Mouse (Mus musculus) cerebellum, adult 18-20 months (tissue): ENCODE measurements around the gene Lef1.
A peak's percentile ranks its signal among the peaks of the same experiment; 100 is the strongest.

Experiments
- DNase-seq, 2 experiments: peaks; one replicate each; pipeline ENCODE4 v3.0.0; 2021

The Lef1 gene

DNA sequence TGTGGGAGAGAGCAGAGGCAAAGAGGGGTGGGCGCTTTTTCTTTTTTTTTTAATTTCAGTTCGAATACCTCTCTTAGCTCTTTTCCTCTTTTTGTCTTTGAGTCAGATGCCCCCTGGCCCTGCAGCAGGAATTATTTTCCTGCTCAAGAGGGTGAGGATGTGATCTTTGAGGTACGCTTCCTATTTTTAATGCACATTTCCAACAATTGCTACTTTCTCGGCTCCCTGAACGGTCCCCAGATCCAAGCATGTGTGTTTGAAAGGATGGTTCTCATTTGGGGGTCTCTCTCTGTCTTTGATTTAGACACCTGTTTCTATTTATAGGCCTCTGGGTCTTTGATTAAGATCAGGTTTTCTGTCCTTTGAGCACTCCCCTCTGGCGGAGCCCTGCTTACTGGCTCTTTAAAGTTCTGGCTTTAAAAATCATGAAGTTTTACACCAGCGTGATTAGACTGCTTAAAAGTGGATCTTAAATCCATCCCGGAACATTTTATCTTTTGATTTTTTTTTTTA is 86.3 kb downstream of the Lef1 start:
- DNase-seq: no peak

- no peak for DNase-seq
Measured at GRCm38 (mm10) chr3:131198991-131199390, 88.7 kb downstream of the Lef1 start.

DNA sequence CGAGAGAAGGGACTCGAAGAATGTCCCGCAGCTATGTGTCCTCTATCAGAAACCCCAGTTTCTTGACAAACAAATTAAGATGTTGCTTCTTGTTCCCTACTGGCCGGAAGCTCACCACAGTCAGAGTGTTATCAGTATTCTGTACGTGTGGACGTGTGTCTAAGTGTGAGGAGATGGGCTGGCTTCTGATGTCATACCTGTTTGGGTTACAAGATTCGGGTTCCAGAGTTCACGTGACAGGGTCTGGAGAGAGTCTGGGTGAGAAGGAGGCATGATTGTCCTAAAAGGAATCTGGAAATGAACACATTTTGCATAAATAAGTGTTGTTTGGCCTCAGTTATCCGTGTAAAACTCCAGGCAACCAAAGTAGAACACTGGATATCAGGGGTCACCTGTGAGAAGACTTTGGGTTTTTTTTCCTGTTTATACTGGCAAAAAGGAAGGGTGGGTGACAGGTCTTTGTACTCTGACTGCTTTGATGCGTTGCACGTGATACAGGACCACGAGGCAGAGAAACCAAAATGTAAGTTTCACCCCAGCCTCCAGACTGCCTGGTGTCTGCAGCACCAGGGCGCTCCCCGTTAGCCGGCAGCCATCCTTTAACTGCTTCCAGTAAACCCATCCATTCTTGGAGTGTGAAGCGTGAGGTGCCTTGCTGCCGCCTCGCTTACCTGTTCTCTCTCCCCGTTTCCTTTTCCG is 89.5 kb downstream of the Lef1 start:
- DNase-seq: no peak

DNA sequence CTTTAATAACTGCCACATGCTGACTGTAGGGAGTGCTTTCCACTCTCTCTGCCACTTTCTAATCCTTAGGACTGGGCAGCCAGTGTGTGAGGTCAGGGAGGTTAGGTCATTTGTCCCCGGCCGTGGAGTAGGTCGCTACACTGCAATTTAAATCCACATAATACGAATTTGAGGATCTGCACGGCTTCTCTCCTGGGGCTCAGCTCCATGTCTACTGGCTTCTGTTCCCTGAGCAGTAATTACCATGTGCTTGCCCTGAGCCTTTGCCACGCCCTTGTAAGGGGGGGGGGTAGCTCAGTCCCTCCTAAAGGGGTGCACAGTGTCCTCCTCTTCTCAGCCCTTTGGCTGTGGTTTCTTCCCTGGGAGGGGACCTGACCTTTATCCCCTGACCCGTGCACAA is 92.0 kb downstream of the Lef1 start:
- no peak for DNase-seq

DNA sequence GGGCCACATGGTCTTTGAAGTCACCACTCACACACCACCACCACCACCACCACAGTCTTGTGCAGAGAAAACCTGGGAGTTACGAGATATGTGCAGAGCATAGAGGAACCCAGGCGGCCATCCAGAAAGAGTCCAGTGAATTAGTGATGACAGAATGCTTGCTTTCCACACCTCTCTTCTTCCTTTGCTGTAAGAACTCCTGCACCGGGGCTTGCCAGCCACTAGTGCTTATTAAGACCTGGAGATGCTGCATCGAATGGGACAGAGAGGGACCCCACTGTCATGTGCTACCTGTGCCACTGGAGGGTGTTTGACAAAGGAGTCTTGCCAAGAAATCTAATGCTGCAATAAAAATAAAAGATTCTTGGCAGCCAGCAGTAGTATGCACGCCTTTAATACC is 97.6 kb downstream of the Lef1 start:
- no peak for DNase-seq

DNA sequence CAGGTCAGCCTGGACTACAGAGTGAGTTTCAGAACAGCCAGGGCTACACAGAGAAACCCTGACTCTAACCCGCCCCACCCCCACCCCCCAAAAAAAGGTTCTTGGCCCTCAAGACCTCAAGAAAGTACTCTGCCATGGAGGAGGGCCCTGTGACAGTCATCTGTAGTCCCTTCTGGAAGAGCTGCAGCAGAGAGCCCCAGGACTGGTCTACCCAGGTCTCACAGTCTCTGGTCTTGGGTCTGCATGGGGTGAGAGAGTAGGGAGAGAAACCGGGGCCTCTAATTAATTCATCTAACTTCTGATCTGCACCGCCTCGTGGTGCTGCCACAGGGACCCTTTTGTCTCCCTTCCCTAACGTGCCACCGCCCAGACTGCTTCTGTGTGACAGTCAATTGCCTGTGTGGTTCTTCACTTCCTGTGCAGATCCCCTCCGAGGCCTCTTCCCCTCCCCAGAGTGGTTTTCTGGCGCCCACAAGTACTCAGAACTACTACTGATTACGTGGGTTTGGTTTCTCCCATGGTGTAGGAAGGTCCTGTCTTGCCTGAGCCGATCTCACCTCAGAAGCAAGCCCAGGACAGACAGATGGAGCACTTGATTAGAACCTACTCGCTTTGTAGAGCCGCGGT is 98.1 kb downstream of the Lef1 start:
- no peak for DNase-seq

DNA sequence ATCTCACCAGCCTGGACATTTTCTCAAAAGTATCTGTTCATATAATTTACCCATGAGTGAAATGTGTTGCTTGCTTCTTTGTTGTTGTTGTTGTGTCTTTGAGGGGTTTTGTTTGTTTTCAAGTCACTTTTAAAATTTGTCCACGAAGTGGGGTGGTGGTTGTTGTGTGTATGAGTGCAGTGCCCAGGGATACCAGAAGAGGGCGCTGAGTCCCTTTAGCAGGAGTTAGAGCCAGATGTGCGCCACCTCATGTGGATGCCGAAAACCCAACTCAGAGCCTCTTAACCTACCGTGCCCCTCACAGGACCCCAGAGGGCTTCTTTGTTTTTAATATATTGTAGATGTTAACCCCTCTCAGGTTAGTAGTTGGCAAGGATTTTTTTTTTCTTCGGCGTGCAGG is 101.9 kb downstream of the Lef1 start:
- DNase-seq: no peak

- no peak for DNase-seq
Measured at GRCm38 (mm10) chr3:131214060-131214658, 103.9 kb downstream of the Lef1 start.

DNA sequence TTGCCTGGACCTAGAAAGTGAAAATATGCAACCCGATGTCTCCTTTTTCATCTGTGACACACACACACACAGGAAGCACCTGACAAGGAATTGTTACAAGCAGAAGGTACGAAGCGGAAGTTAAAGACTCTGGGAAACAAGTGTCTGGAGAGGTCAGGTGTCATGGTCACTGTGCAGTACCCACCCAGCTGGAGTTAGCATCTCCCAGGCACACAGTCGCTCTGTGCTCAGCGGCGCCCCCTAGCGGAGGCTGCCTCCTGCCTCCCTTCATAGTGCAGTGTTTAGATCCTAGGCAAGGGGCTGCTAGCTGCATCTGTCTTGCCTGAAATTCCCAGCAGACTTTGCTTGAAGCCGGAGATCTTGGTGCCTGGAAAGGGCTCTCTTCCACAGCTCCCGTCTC is 104.6 kb downstream of the Lef1 start:
- DNase-seq: peak in 1 of 2 experiments; percentile 19

DNA sequence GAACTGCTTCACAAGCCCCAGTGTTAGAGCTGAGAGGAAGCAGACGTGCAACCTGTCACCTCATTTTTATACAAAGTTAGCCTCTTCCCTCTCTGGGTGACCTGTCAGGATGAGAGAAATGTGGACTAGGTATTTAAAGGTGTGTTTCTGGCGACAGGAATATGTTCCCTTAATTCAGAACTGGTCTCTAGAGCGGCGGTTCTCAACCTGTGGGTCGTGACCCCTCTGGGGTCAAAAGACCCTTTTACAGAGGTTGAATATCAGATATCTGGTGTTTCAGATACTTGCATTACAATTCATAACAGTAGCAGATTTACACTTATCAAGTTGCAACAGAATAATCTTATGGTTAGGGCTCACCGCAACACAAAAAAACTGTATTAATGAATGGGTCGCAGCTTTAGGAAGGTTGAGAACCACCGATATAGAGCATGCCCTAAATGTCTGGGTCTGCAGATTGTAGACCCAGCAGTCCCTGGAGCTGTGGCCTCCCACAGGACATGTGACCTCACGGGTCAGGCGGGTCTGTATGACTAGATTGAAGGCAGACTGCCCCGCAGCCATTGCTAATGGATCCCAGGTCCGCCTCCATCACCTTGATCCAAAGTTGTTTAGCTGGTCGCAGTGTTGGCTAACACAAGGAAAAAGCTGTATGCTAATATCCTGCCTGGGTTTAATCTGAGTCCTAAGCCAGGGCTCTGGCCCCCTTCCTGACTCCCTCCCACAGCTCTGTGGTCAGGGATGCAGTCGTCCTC is 108.5 kb downstream of the Lef1 start:
- DNase-seq: no peak

DNA sequence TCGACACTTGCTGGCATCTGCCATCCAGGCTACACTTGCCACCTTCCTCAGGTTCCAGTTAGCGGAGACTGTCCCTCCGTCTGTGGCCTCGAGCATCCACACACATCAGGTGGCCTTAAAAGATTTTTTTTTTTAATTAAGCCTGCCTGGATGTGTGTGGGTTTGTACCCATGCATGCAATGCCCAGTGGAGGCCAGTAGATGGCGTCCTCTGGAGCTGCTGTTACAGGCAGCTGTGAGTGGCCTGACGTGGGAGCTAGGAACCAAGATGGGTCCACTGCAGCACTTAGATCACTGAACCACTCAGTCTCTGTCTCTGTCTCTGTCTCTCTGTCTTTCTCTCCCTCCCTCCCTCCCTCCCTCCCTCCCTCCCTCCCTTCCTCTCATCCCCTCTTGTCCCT is 117.8 kb downstream of the Lef1 start:
- DNase-seq: no peak

DNA sequence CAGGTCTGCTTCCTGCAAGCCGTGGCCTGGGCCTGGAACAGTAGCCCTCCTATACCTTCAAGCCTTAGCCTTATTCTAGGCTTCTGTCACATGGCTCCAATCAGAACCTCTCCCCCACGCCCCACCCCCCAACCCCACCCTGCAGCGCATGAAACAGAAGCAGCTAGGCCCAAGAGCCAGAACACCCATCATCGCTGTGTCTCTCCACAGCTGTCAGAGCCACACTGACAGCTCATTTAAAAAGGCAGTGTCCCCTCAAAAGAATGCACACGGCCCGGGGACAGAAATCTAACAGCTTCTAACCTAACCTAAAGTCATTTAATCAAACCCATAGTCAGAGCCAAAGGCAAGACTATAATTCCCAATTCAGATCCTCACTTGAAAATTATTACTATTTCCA is 126.8 kb downstream of the Lef1 start:
- DNase-seq: no peak

DNA sequence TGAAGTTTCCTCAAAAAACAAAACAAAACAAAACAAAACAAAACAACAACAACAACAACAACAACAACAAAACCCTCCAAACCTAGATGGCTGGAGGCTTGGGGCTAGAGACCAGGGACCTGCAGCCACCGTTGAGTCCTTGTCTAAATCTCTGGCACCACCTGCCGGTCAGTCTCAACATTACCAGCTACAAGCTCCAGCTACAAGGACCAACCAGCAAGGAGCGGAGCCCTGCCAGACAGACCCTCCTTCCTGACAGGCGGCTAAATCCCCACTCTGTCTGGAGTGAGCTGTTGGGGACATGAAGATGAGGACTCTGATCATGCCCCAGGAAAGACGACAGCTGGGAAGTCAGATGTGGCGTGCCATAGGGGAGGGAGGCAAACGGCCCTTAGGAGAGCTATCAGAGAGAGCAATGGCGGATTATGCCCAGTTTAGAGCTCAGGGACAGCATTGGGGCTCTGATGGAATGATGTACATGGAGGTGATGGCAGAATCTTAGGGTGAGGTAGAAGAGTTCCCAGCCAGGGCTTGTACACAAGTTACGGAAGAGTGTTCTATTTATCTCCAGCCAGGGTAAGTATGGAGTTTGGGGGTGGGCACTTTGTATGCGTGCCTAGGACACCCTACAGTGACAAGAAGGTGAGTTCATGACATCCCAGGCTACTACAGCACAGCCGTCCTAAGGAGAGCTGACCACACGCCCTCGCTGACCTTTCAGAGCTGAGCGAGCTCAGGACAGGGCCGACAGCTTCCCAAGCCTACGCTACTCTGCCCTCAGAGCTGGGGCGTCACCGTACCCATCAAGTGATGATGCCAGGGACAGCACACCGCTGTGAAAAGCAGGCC is 127.7 kb downstream of the Lef1 start:
- DNase-seq: peak; percentile 70 to 77

GRCm38 (mm10) chr3:131245766-131246578 is 135.7 kb downstream of the Lef1 start:
- peak; percentile 39 to 48 for DNase-seq

DNA sequence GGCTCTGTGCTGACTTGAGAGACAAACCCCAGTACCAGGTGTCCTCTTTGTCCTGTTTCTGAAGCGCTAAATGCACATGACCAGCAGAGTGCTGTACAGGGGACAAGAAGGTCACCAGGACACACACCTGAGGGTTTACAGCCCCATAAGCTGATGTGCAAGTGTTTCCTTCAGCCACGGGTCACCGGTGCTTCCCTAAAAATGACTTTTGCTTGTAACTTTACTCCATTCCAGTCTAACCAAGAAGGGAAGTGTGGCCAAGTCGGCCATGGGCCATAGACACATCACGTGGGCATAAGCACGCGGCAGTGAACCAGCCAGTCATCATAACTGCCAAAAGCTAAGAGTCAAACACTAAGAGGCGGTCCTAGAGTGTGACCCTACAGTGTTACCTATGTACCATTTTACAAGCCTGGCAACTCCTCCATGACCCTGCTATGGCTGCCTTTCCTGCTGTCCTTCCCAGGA is 136.3 kb downstream of the Lef1 start:
- DNase-seq: no peak

DNA sequence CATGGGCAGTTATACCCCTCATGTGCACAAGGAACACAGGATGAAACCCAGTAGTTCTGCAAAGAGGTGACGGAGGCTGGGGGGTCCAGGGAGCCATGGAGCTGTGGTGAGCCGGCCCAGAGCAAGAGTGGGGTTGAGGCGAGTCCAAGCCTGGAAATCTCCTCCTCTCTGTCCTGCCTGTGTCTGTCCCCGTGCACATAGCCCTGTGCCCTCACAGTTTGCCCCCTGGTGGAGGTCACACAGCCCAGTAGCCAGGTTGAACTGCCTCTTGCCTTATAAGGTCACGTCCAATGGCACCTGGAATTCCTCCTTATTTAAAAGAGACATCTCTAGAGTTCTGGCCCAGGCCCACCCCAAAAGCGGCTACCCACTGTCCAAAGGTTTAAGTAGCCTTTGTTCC is 137.2 kb downstream of the Lef1 start:
- DNase-seq: no peak

DNA sequence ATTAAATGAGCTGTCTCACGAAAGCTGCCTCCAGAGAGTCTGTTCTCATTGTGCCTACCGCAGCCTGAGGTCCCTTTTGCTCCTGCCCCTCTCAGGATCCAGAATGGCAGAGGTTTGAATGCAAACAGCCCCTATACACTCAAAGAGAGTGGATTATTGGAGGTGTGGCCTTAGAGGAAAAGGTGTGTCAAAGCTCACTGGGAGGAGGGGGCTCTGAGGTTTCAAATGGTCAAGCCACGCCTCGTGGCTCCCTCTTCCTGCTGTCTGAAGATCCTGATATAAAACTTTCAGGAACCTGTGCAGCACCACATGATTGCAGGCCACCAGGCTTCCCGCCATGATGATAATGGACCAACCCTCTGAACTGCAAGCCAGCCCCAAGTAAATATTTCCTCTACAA is 137.6 kb downstream of the Lef1 start:
- no peak for DNase-seq

- DNase-seq: no peak
Measured at GRCm38 (mm10) chr3:131248444-131248843, 138.2 kb downstream of the Lef1 start.

- DNase-seq: no peak
Measured at GRCm38 (mm10) chr3:131250283-131250682, 140.0 kb downstream of the Lef1 start.

DNA sequence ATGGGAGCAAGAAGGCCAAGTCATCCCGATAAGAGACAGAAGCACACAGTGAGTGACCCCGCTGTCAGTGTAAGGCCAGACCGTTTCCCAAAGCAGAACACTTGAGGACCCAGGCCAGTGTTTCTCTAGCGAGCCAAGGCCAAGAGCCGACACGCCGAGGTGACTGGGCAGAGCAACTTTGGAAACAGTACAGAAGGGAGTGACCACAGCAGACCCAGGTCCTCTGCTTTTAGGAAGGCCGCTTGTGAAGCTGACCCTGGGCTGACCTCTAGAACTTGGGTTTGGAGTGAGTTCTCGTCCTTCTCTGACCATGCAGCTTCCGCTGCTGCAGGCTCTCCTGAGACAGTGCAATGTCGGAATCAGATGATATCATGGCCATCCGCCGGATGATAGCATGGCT is 140.7 kb downstream of the Lef1 start:
- no peak for DNase-seq

DNA sequence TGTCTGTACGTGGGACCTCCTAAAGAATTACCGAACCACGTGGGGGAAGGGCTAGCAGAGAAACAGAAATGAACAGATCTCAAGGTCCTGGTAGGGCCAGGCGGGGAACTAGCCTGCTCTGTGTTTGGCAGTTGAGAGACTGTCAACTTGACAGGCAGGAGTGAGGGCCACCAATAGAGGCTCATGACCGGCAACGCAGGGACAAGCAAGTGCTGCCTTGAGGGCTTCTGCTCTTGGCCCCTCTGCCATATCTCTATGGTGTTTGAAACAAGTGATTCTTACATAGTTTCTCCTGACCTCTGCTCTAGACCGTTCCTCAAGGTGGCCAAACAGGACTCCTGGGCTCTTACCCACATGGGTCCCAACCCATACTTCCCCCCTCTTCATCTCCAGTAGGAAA is 141.3 kb downstream of the Lef1 start:
- DNase-seq: no peak

DNA sequence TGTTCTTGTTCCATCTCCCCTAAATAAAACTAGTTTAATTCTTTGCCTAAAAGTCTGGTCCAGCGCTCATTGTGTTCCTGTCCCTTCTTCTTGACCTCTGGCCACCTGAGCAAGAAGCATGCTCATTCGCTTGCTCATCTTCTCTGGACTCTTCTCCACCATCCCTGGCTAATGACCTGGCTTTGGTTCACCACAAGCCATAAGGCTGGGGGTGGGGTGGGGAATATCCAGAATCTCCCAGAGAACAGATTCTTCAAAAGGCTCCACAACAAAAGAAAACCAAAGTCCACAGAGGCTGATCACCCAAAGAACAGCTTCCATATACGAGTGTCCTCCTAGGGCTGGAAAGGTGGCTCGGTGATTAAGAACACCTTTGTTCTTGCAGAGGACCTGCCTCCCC is 144.7 kb downstream of the Lef1 start:
- no peak for DNase-seq
